12 mouse cellular contexts compared by ENCODE assay signal in the genomic region with DNA sequence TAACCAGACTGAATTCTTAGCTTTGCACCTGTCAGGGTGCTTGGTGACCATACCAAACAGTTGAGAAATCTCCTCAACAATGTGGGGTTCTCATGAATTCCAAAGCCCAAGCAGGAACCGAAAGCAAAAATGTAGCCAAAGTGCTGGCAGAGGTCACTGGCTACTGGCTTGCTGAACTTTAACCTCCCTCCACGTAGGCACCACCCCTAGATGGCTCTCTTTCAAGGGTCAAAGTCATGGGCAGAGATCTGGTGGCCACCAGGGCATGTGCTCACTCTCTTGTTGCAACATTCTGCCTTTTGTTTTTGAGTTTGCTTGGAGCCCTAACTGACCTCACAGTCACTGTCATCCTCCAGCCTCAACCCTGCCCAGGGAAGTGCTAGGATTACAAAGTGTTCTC. TPM values are rescaled to one million over a fixed set of nuclear protein-coding genes. Genes with fewer than 3 reads are reported as not detected.
DNase-seq lines count a peak whose midpoint lies in the region; ATAC-seq and TF ChIP-seq lines count a peak whose summit lies in the region.
"Had no signal": no experiment of that assay in that cellular context is flagged by ENCODE, and none has a peak within 500 bp of the region (broad histone marks: within the 10 kb centered on the region; RNA-seq: fewer than 3 reads in every experiment).

No protein-coding gene starts in this region.

- peak; percentile 89 for TF ChIP-seq EP300 in liver, postnatal 0 days (IDR thresholded peaks at IDR 0.05; ENCODE audit: low read depth)

- WGBS in midbrain, embryonic 11.5 days = 58% methylated on average over 2 of the region's 2 CpGs
- 65% methylated on average over 2 of the region's 2 CpGs for WGBS in midbrain, embryonic 13.5 days
- WGBS in intestine, postnatal 0 days = 31% methylated on average over 2 of the region's 2 CpGs
- 23% methylated on average over 2 of the region's 2 CpGs for WGBS in liver, postnatal 0 days (ENCODE audit: insufficient replicate concordance)

- H3K27me3 ChIP-seq in midbrain, embryonic 11.5 days (ENCODE audit: control insufficient read depth, insufficient read depth, low read length) = no peaks in the 10 kb centered on the region
- H3K27me3 ChIP-seq in midbrain, embryonic 13.5 days = no peaks in the 10 kb centered on the region
- H3K27me3 ChIP-seq in intestine, postnatal 0 days (replicated peaks; ENCODE audit: control insufficient read depth, insufficient read depth, low read length) = no peaks in the 10 kb centered on the region
- H3K27me3 ChIP-seq in liver, postnatal 0 days (ENCODE audit: insufficient read depth, low read length) = no peaks in the 10 kb centered on the region
- H3K27me3 ChIP-seq: lung, embryonic 15.5 days had no signal

- intact Hi-C loops in left cerebral cortex, adult 2 months (cut with DNase I) = no loop called here

- no peaks in the 10 kb centered on the region for H3K4me1 ChIP-seq in midbrain, embryonic 11.5 days (ENCODE audit: control insufficient read depth, insufficient read depth, low read length)
- H3K4me1 ChIP-seq in midbrain, embryonic 13.5 days (replicated peaks) = no peaks in the 10 kb centered on the region
- 0 out of 2 replicates have a peak, but pooled peaks cover 3% of the 10 kb centered on the region for H3K4me1 ChIP-seq in intestine, postnatal 0 days (replicated peaks; ENCODE audit: control insufficient read depth, insufficient read depth, low read length)
- H3K4me1 ChIP-seq in liver, postnatal 0 days (ENCODE audit: insufficient read depth) = peaks cover 36% of the 10 kb centered on the region
- H3K4me1 ChIP-seq: hindbrain, embryonic 10.5 days had no signal

- H3K9ac ChIP-seq in midbrain, embryonic 11.5 days (ENCODE audit: low read length) = no peak overlapping the region
- H3K9ac ChIP-seq in midbrain, embryonic 13.5 days (replicated peaks) = no peak overlapping the region
- no peak overlapping the region for H3K9ac ChIP-seq in intestine, postnatal 0 days (ENCODE audit: low read depth, low read length)
- peak overlapping the region; percentile 34; the same call in 1 of the 2 replicates for H3K9ac ChIP-seq in liver, postnatal 0 days (replicated peaks)
- H3K9ac ChIP-seq: lung, embryonic 15.5 days had no signal

- ATAC-seq in midbrain, embryonic 11.5 days (ENCODE audit: low FRiP score) = no peak
- ATAC-seq in midbrain, embryonic 13.5 days = no peak
- peak; percentile 63 for ATAC-seq in intestine, postnatal 0 days
- ATAC-seq in liver, postnatal 0 days = peak; percentile 94

- no peak overlapping the region for H3K4me3 ChIP-seq in midbrain, embryonic 11.5 days (ENCODE audit: low read depth, low read length)
- H3K4me3 ChIP-seq in midbrain, embryonic 13.5 days (replicated peaks) = no peak overlapping the region
- no peak overlapping the region for H3K4me3 ChIP-seq in intestine, postnatal 0 days (ENCODE audit: low read depth, low read length)
- H3K4me3 ChIP-seq in liver, postnatal 0 days (ENCODE audit: low read depth, low read length) = no peak overlapping the region
- H3K4me3 ChIP-seq in left cerebral cortex, adult 2 months = no peak overlapping the region
- H3K4me3 ChIP-seq: hindbrain, embryonic 10.5 days; lung, embryonic 15.5 days had no signal

- peak; percentile 34 for TF ChIP-seq CTCF in intestine, postnatal 0 days (IDR thresholded peaks at IDR 0.05; ENCODE audit: low read depth)
- peak; percentile 29; the same call in 1 of the 2 replicates for TF ChIP-seq CTCF in liver, postnatal 0 days (IDR thresholded peaks at IDR 0.05; ENCODE audit: low read depth)
- no peak for TF ChIP-seq CTCF in left cerebral cortex, adult 2 months (IDR thresholded peaks at IDR 0.05)

- peak; percentile 28 for DNase-seq in midbrain, embryonic 11.5 days (ENCODE audit: low spot score, missing footprints)
- DNase-seq in liver, postnatal 0 days = peak; percentile 74
- DNase-seq in yolk sac, embryonic 10.5 days (ENCODE audit: low spot score) = peak; percentile 51
- no peak for DNase-seq in left cerebral cortex, adult 2 months (ENCODE audit: extremely low spot score in 1 of 2, low spot score in 2 of 2)
- no peak for DNase-seq in layer of hippocampus, adult 11-12 months (ENCODE audit: low spot score)
- DNase-seq: gastrocnemius, postnatal 36 days; thymus, postnatal 4 days had no signal

- H3K9me3 ChIP-seq in midbrain, embryonic 11.5 days (ENCODE audit: control insufficient read depth, low read length) = no peaks in the 10 kb centered on the region
- H3K9me3 ChIP-seq in midbrain, embryonic 13.5 days = no peaks in the 10 kb centered on the region
- H3K9me3 ChIP-seq in intestine, postnatal 0 days (ENCODE audit: control insufficient read depth) = no peaks in the 10 kb centered on the region
- H3K9me3 ChIP-seq in liver, postnatal 0 days (ENCODE audit: low read length) = no peaks in the 10 kb centered on the region
- H3K9me3 ChIP-seq: G1E; hindbrain, embryonic 10.5 days; lung, embryonic 15.5 days had no signal

- H3K36me3 ChIP-seq in midbrain, embryonic 11.5 days (ENCODE audit: control insufficient read depth, insufficient read depth, low read length) = no peaks in the 10 kb centered on the region
- H3K36me3 ChIP-seq in midbrain, embryonic 13.5 days = no peaks in the 10 kb centered on the region
- no peaks in the 10 kb centered on the region for H3K36me3 ChIP-seq in intestine, postnatal 0 days (ENCODE audit: control insufficient read depth, insufficient read depth)
- no peaks in the 10 kb centered on the region for H3K36me3 ChIP-seq in liver, postnatal 0 days (replicated peaks; ENCODE audit: insufficient read depth, low read length)
- H3K36me3 ChIP-seq: G1E; hindbrain, embryonic 10.5 days; lung, embryonic 15.5 days had no signal

- H3K27ac ChIP-seq in midbrain, embryonic 11.5 days (ENCODE audit: low read depth, low read length) = no peak overlapping the region
- no peak overlapping the region for H3K27ac ChIP-seq in midbrain, embryonic 13.5 days
- peak overlapping the region; percentile 73 for H3K27ac ChIP-seq in intestine, postnatal 0 days (ENCODE audit: low read depth, low read length)
- peak overlapping the region; percentile 91 for H3K27ac ChIP-seq in liver, postnatal 0 days (ENCODE audit: low read depth)
- no peak overlapping the region for H3K27ac ChIP-seq in left cerebral cortex, adult 2 months
- H3K27ac ChIP-seq: hindbrain, embryonic 10.5 days; lung, embryonic 15.5 days had no signal

- H3K4me2 ChIP-seq in midbrain, embryonic 11.5 days = no peak overlapping the region
- no peak overlapping the region for H3K4me2 ChIP-seq in midbrain, embryonic 13.5 days (replicated peaks)
- no peak overlapping the region for H3K4me2 ChIP-seq in intestine, postnatal 0 days (replicated peaks; ENCODE audit: low read depth)
- H3K4me2 ChIP-seq in liver, postnatal 0 days (ENCODE audit: low read depth, low read length) = peak overlapping the region; percentile 29; the same call in 1 of the 2 replicates
- H3K4me2 ChIP-seq: lung, embryonic 15.5 days had no signal

RNA-seq across cellular contexts. Expression of a gene that starts 8.1 kb away (rescaled TPM):
- 131 and 141 TPM in 2 replicates for polyA plus RNA-seq in midbrain, embryonic 11.5 days (2014; fragmentation: Nextera tagmentation; extraction: Ambion mirVana)
- polyA plus RNA-seq in midbrain, embryonic 13.5 days (2015; fragmentation: Nextera tagmentation; extraction: Ambion mirVana) = 102 and 108 TPM in 2 replicates
- polyA plus RNA-seq in intestine, postnatal 0 days (2015; fragmentation: Nextera tagmentation; extraction: Ambion mirVana) = 538 and 552 TPM in 2 replicates
- polyA plus RNA-seq in liver, postnatal 0 days (2015; fragmentation: Nextera tagmentation; extraction: Ambion mirVana) = 276 and 291 TPM in 2 replicates
- total RNA-seq in left cerebral cortex, adult 2 months (2021) = 10 to 100 TPM; 25.7 to 30.4 TPM

RNA-seq across cellular contexts. Expression of a gene that starts 21.4 kb away (rescaled TPM):
- polyA plus RNA-seq in midbrain, embryonic 11.5 days (2014; fragmentation: Nextera tagmentation; extraction: Ambion mirVana) = 11.5 and 14.4 TPM in 2 replicates
- 17.4 and 21.3 TPM in 2 replicates for polyA plus RNA-seq in midbrain, embryonic 13.5 days (2015; fragmentation: Nextera tagmentation; extraction: Ambion mirVana)
- polyA plus RNA-seq in intestine, postnatal 0 days (2015; fragmentation: Nextera tagmentation; extraction: Ambion mirVana) = 13.1 and 13.3 TPM in 2 replicates
- polyA plus RNA-seq in liver, postnatal 0 days (2015; fragmentation: Nextera tagmentation; extraction: Ambion mirVana) = 1.6 and 1.8 TPM in 2 replicates
- 10 to 100 TPM; 45.2 to 53.2 TPM for total RNA-seq in left cerebral cortex, adult 2 months (2021)
- total RNA-seq: G1E had no signal
- polyA plus RNA-seq: G1E had no signal

Comparison
In these comparisons a context has a peak if more than half of its experiments do, and no peak if none do; other contexts are left out.
1. ATAC-seq: peak in intestine, postnatal 0 days (single experiment) and liver, postnatal 0 days (single experiment); none in midbrain, embryonic 11.5 days (single experiment) and midbrain, embryonic 13.5 days (single experiment).
2. DNase-seq: peak in midbrain, embryonic 11.5 days (single experiment), liver, postnatal 0 days (single experiment) and yolk sac, embryonic 10.5 days (single experiment); none in left cerebral cortex, adult 2 months (0 of 2) and layer of hippocampus, adult 11-12 months (single experiment).
3. H3K27ac ChIP-seq: peak in intestine, postnatal 0 days (single experiment) and liver, postnatal 0 days (single experiment); none in midbrain, embryonic 11.5 days (single experiment), midbrain, embryonic 13.5 days (single experiment) and left cerebral cortex, adult 2 months (single experiment).